Mouse (Mus musculus) lung, embryonic 14.5 days (tissue): ENCODE results near the gene Obox3. TPM values are rescaled to one million over a fixed set of nuclear protein-coding genes. Genes with fewer than 3 reads are reported as not detected.
"Not testable (repeated sequence)": the region's sequence is repeated elsewhere in the genome, so short reads cannot be mapped to it uniquely, and the experiment has no call there.

Source experiments
- ATAC-seq: fragments of 200-750 bp; cut with Nextera tagmentation; 2 replicates; pipeline ENCODE4 v1.8.0; 2017; ENCODE audit warnings: mild to moderate bottlenecking, moderate TSS enrichment, moderate library complexity; ENCODE audit not compliant: insufficient read depth
- DNase-seq: peaks from one replicate; pipeline ENCODE4 v3.0.0-alpha.2; 2015
- H3K27ac ChIP-seq: fragments of 300-500 bp; sonication (generic); 2 replicates; pipeline ENCODE4 v1.5.1; 2014; ENCODE audit warnings: low read depth, mild to moderate bottlenecking, moderate library complexity
- H3K27me3 ChIP-seq: fragments of 300-500 bp; sonication (generic); 2 replicates; pipeline ENCODE4 v1.6.1; 2014; ENCODE audit warnings: low read length, control low read depth; ENCODE audit not compliant: insufficient read depth
- H3K36me3 ChIP-seq: fragments of 300-500 bp; sonication (generic); 2 replicates; pipeline ENCODE4 v1.6.1; 2014; ENCODE audit warnings: control low read depth; ENCODE audit not compliant: insufficient read depth
- H3K4me1 ChIP-seq: fragments of 300-500 bp; sonication (generic); 2 replicates; pipeline ENCODE4 v1.6.1; 2014; ENCODE audit warnings: antibody characterized with exemption, control low read depth; ENCODE audit not compliant: insufficient read depth
- H3K4me2 ChIP-seq: fragments of 300-500 bp; sonication (generic); 2 replicates; pipeline ENCODE4 v1.6.1; 2014; ENCODE audit warnings: mild to moderate bottlenecking
- H3K4me3 ChIP-seq: fragments of 300-500 bp; sonication (generic); 2 replicates; pipeline ENCODE4 v1.5.1; 2014; ENCODE audit warnings: low read depth, low read length
- H3K9ac ChIP-seq: fragments of 300-500 bp; sonication (generic); 2 replicates; pipeline ENCODE4 v1.6.1; 2014
- H3K9me3 ChIP-seq: fragments of 300-500 bp; sonication (generic); 2 replicates; pipeline ENCODE4 v1.6.1; 2016; ENCODE audit warnings: low read depth, low read length, control low read depth
- WGBS: fragments of 180-500 bp; shearing (Covaris S2); extraction: QIAGEN DNeasy Blood & Tissue Kit; methylation state at CpG from one replicate; pipeline ENCODE4 v1.1.7; 2014; 5-methylcytosine and 5-hydroxymethylcytosine counted together
- polyA plus RNA-seq: library from polyadenylated mRNA; unstranded; fragments of >200 nt; fragmentation: Nextera tagmentation; extraction: Ambion mirVana; gene quantifications from 2 replicates; pipeline ENCODE4 v1.2.1, GENCODE M21; 2014

Obox3 gene
- polyA plus RNA-seq = not detected in 2 replicates

DNA sequence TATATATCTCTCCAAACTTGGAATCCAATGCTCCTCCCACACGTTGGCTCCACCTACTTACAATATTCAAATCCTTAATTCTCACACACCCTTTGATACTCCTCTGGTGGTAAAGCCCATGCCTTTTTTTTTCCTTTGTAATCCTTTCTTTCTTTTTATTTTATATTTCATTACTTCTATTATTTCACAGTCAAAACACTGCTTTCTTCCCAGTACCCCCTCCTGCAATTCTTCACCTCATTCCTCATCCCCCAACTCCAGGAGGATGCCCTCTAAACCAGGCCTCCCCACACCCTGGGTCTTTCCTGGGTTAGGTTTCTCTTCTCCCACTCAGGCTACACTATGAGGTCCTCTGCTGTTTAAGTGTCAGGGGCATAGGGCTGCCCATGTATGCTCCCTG is at the start of gene Obox3:
Gene Obox3, minus strand, starts transcription at position 101 of the 400 bp plus-strand sequence.
- WGBS = 42% methylated on average over 1 of the region's 1 CpGs
- not testable (repeated sequence) for H3K4me3 ChIP-seq, H3K36me3 ChIP-seq, H3K9ac ChIP-seq, DNase-seq, H3K4me1 ChIP-seq, H3K9me3 ChIP-seq, H3K27me3 ChIP-seq, H3K4me2 ChIP-seq, ATAC-seq, H3K27ac ChIP-seq

DNA sequence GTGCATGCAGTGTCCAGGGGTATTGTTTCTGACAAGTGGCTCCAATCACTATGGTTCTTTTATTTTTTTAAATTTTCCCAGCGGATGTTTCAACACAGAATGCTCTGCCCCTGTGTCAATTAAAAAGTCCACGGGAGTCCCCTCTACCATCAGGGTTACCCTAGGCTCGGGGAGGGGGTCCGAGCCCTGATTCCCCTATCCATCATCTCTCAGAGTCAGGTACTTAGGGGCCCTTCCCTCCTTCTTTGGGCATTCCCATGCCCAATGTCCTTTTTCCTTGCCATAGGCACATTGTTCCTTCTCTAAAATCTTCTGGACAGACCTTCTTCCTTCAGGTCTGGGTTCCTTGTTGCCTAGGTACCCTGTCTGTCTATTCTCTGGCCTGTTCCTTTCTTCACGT is 130.3 kb downstream of the Obox3 start:
- not testable (repeated sequence) for H3K4me1 ChIP-seq, DNase-seq, H3K4me2 ChIP-seq, H3K4me3 ChIP-seq, H3K27me3 ChIP-seq, ATAC-seq, H3K9me3 ChIP-seq, H3K27ac ChIP-seq, H3K9ac ChIP-seq, H3K36me3 ChIP-seq
- WGBS = 73% methylated on average over 4 of the region's 5 CpGs

Other genes starting within 250 kb of the Obox3 start
- not detected in 2 replicates for gene Obox5, start 110.2 kb upstream of the Obox3 start, polyA plus RNA-seq
- not detected in 2 replicates for gene Obox6, start 199.8 kb upstream of the Obox3 start, polyA plus RNA-seq
- not detected in 2 replicates for gene Crx, start 240.1 kb upstream of the Obox3 start, polyA plus RNA-seq
- not detected in 2 replicates for gene Crxos, start 242.7 kb upstream of the Obox3 start, polyA plus RNA-seq